Mouse (Mus musculus): ENCODE data around the gene Kif21b.

- TF ChIP-seq GATA1 (IDR thresholded peaks at IDR 0.05; ENCODE audit: low read length) (no peak), TAL1 (IDR thresholded peaks at IDR 0.05; ENCODE audit: low read length) (no peak)
Observed at GRCm38 (mm10) chr1:136141176-136141950, 10.2 kb downstream of the Kif21b start.

Measured in erythroblast, embryonic 14.5 days (primary cell).